Mouse (Mus musculus): ENCODE data around the gene Mprip.
A peak's percentile ranks its signal among the peaks of the same experiment; 100 is the strongest.
"Not testable (repeated sequence)": the region's sequence is repeated elsewhere in the genome, so short reads cannot be mapped to it uniquely, and the experiment has no call there.

Mprip gene

DNA sequence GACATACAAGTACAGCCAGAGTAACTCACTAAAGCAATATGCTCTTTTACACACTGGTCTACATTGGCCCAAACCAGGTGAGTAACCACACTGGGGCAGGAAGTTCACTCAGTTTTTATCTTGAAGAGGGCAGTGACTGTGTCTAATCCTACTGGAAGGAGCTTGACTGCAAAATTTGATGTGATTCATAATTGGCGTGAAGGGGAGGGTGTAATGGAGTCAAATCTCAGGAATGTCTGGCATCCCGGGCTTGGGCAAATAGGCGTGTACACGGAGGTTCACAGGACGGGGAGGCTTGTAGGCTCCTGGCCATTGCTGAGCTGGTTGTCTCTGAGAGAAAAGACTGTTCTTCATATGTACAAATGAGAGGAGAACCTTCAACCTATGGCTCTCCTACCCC lies 5.8 kb upstream of the Mprip start:
- no peak for DNase-seq (ENCODE audit: low spot score)

DNA sequence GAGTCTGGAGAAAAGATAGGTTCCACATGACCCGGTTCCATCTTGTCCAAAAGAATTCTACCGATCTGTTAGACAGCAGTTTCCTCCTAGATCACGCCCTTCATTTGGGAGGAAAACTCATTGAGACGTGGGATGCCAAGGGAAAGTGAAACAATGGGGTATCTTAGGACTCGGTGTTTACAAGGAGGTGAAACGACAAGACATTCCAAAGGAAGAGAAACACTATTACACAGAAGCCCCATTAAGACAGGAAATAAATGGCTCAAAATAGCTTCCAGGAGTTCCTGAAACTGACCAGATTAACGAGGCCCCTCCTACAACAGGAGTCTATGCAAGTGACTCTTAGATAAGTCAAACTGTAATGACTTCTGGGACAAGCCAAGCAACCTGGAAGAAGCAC lies 5.1 kb upstream of the Mprip start:
- no peak for DNase-seq (ENCODE audit: low spot score)

DNA sequence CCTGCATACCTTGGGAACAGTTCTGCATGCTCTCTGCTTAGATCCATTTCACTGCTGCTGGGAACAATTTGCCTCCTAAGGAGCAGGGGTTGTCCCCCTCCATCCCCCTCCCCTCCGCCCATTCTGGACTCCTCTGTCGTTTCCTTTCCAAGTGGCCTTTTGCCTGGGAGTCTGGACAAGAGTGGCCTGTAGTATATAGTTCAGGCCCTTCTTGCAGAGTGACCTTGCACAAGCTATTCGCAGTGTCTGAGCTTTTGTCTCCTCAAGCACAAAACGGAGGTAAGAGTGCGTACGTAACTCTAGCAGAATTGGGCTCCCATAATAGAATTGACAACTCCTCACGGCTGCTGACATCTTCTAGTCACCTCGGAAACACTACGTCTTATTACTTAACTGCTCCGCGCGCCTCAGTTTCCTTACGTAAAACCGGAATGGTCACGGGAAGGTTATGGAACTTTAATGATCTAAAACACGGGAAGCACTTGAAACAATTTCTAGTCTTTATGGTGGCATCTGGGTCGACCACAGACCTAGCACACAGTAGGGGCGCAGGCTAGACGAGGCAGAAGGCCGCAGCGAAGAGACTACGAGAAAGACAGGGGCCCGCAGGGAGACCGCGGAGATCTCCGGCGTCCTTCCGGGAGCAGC lies 620 bp downstream of the Mprip start:
- no peak for DNase-seq (ENCODE audit: low spot score)

DNA sequence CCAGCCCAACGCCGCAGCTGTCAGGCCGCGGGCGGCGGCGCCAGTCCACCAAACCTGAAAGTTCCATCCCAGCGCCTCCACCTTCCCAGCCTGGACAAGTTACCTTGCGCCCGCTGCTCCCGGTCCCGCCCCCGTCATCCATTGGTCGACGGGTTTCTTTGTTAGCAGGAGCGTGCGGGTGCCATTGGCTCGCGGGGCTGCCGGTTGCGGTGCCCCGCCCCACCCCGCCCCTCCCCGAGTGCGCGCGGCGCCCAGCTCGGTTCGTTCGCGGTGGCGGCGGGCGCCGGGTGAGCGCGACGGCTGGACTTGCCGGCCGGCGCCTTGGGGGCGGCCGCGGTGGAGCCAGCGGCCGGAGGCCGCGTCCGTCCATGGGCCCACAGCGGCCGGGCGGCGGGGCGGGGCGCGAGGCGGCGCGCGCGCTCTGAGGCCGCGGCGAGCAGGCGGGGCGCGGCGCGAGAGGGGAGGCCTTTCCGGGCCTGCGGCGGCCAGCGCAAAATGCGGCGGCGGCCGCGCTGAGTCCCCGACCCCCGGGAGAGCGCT lies 1.2 kb downstream of the Mprip start:
- peak; percentile 84 for DNase-seq (ENCODE audit: low spot score)

DNA sequence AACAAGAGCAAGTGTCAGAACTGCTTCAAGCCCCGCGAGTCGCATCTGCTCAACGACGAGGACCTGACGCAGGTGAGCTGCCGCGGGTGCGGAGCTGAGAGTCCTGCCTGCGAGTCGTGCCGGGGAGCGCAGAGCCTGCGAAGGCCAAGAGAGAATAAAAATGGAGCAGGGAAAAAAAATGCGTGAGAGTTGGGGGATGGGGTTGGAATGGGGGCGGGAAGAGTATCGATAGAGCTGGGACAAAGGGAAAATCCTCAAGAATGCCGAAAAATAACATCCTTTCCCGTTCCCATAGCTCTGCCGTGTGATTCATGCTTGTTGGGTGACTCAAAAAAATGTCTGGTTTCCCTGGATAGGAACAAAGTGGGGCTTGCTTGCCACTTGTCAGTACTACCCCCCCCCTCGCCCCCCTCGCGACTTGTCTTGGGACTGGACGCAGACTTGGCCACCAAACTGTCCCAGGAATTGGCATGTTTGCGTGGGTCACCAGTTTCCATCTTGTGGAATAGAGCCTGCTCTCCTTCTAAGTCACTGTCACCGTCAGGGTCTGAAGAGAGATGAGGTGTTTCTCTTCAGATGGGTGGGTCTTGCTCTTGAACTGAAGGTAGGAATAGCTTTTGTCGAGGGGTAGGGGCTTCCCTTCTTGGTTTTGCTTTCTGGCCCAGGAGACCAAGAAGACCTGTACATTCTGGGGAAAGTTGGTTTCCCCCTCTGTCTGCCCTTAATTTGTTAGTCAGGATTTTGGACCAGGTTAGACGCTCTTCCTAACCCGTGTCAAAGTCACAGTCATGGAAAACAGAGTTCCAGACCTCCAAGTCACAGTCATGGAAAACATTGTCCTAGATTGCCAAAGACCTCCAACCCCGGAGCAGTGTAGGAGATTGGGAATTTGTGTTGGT lies 2.0 kb downstream of the Mprip start:
- DNase-seq (ENCODE audit: low spot score): no peak

DNA sequence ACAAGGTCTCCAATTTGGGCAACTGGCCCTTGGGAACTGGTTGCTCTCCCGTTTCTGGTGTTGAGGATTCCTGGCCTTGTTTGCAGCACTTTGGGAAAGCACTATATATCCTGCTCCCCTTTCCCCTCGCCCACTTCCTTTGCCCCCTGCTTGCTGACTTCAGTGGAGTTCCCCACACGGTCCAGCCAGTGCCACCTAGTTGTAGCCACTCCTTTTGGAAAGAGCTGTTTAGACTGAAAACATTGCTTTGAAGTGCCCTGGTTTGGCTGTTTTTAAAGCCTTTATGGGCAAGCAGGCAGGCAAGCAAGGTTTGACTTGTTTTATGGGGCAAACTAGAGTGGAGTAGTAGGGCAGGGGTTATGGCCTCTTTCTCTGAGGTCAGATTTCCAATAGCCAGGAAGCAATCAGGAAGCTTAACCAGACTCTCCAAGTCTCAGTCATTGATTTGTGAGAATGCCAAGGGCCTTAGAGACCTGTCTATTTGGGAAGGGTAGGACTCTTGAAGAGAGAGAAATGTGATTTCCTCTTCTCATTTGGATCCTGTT lies 2.7 kb downstream of the Mprip start:
- DNase-seq (ENCODE audit: low spot score): no peak

DNA sequence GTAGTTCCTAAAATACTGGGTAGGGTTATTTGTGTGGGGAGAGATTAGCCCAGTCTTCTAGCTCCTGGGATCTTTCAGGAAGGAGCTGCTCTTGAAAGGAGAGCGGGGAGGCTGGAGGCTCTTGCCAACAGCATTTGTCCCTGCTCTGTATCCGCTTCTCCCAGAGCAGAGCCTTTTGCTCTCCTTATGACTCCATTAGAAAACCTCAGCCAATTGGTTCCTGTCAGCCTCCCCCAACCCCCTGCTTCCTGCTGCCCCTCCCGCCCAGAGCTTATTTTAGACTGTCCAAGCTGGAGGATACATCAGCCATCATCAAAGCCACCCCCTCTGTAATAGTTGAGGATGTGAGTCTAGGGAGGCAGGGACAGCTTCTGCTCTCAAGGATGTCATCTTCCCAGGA lies 3.7 kb downstream of the Mprip start:
- no peak for DNase-seq (ENCODE audit: low spot score)

DNA sequence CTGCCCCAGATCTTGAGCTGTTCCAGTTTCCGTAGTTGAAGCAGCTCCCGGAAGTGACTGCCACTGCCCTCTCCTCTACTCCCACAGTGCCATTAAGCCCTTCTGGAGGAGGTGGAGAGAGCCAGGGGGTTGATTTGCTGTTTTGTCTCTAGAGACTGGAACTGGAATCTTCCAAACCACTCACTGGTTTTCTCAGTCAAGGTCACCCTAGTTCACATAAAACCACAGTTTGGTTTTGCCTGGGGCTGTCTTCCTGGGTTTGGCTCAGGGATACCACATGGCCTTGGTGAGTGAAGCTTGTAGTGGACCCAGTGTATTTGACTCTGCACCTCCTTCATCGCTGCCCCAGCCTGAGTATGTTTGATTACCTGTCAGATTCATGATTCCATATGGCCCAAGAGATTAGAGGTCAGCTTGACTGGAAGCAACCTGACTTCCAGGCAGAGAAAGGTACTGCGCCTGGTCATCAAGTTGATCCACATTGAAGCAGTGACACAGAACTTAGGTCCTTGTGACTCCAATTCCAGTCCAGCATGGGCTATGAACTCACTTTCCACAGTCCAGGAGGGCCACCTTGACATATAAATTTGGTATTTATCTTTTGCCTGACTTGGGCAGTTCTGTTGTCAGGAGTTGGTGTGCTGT lies 10.1 kb downstream of the Mprip start:
- DNase-seq (ENCODE audit: low spot score): no peak

DNA sequence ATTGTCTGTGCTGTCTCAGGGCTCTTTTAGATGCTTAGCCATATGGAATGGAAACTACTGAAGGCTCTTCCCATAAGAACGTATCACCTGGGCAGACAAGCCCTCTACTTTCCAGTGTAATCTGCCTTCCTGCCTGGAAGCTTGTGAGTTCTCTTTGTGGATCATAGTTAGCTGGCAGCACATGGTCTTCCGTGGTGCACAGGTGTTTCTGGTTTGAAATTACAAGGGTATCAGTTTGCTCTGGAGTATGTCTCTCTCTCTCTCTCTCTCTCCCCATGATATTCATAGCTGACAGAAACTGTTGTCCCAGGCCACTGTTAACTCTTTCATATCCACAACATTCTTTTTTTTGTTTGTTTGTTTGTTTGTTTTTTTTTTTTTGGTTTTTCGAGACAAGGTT lies 12.9 kb downstream of the Mprip start:
- no peak for DNase-seq (ENCODE audit: low spot score)

DNA sequence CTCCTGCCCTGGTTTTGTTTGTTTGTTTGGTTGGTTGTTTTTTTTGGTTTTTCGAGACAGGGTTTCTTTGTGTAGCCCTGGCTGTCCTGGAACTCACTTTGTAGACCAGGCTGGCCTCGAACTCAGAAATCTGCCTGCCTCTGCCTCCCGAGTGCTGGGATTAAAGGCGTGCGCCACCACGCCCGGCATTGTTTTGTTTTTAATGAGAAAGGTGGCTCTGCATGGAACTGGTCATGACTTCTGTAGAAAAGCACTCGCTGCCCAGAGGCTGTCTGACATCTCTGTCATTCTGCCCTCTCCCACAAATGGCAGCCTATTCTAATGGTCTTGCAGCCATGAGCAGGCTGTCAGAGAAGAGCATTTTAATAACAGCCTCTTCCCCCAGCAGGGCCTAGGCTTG lies 13.6 kb downstream of the Mprip start:
- not testable (repeated sequence) for DNase-seq (ENCODE audit: low spot score)

DNA sequence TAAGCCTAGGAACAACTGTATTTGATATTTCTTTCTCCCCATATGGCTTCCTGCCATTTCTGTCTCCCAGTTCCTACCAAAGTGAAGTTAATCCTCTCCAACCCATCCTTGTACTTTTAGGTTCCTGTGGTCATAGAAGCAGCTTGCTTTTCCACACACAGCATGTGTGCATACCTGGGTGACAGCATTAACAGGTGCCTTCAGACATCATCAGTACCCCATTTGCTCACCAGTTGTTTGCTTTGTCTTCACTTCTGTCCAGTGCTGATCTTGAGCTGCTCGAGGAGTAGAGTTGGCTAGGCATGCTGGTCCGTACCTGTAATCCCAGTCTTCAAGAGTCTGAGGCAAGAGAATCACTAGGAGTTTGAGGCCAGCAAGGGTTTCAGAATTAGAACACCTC lies 16.7 kb downstream of the Mprip start:
- DNase-seq (ENCODE audit: low spot score): no peak

DNA sequence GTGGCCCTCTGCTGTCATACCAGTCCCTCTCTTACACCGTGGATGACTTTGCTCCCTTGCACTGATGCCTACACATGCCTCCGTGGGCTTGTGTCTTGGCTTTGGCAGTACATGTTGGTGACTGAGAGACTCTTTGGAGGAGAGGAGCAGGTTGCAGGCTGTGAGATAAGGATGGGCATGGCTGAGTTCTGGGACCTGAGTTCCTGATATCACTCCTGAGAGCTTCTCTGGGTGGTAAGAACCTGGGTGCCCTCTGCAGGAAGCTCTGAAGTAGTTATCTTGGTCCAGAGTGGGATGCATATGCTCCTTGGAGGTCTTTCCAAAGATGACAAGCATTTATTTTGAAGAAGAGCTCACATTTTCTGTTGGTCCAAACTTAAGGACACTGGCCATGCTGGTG lies 17.6 kb downstream of the Mprip start:
- DNase-seq (ENCODE audit: low spot score): no peak

DNA sequence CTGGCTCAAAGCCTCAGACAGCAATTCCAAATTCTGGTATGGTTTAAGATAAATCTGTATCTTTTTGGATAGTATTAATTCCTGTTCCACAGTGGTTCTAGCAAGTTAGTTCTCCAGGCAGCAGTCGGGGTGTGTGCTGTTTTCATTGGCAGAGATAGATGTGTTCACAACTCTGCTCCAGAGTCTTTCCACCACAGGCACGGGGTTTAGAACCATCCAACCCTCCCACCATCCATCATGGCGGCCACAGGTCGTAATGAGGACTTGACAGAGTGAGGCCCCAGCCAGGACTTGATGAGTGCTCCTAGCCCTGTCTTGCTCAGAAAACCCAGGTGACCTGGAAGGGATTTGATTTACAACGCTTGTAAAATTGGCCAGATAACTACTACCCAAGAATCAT lies 19.0 kb downstream of the Mprip start:
- no peak for DNase-seq (ENCODE audit: low spot score)

DNA sequence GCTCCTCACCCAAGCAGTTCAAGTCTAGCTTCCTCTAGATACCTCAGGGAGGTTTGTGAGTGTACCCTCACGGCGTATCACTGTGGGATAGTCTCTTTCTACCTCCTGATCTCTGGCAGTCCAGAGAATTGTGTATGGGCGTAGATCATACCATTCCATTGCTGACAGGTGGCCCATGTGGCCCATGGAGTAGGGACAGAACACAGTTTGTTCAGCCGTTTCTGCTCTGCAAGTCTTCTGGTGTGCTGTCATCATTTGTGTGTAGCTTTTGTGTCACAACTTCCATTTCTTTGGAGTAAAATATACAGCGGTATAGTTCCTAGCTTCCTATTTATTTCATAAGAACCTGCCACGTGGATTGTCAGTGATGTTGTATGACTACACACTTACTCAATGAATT lies 23.9 kb downstream of the Mprip start:
- DNase-seq (ENCODE audit: low spot score): no peak

DNA sequence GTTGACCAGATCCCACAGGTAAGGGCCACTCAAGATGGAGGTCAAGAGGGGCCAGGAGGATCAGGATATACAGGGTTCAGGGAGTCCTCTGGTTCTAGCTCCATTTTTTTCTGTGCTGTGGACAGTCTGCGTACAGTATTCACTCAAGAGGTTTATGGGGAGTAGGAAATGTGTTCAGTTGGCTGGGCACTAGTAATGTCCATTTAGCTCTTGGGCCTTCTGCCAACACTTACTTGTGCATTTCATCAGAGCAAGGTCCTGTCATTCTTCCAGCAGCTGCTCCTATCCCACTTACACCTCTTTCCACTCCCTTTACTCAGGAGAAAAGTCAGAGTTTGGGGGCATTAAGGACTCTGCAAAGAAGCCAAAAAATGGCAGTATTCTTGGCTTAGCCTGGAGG lies 33.4 kb downstream of the Mprip start:
- DNase-seq (ENCODE audit: low spot score): no peak

DNA sequence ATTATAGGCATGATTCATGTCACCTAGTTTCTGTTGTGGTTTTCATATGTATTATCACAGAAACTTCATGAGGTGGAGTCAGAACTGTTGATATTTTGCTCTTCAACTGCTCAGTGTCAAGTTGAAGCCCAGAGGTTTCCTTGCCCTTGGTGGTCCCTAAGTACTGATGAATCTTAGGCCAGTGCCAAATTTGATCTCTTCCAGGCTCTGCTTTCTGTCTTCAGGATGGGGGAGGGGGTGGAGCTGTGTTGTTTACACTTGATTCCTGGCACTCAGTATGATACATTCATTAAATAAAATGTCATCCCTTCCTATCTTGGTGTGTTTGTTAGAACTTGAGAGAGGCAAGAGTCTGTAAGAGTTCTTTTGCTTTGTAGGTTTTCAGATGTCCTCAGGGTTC lies 34.4 kb downstream of the Mprip start:
- no peak for DNase-seq (ENCODE audit: low spot score)

DNA sequence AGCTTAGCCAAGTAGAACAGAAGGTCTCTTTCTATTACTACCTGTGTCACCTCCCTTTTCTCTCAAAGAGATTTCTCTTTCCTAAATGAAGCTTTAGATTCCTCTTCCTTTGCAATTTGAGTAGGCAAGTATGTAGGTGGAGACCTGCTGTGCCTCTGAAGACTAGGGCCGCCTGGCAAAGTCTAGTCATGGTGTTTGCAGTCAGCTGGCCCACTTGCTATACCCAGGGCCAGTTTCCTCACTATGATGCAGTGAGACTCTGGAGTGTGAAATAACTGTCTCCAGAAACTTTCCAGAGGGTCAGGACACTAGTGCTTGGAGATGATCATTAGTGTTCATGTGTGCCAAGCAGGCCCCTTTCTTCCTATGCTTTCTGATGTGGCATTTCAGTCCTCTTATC lies 36.5 kb downstream of the Mprip start:
- DNase-seq (ENCODE audit: low spot score): no peak

DNA sequence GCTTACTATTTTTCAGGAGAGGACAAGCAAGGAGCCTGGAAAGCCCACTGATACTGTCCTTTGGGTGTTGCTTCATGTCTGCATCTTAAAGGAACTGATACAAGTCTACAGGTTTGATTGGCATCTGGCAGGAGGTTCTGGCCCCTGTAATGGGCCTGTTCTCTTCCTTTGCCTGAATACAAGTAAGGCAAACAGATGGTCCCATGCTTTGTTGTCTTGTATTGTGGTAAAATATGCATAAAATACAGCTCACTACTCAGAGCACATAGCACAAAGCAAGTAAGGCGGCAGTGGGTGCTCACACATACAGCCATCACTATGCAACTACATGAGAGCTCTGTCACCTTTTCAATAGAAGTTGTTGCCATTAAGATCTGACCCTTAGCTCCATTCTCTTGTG lies 39.7 kb downstream of the Mprip start:
- no peak for DNase-seq (ENCODE audit: low spot score)

DNA sequence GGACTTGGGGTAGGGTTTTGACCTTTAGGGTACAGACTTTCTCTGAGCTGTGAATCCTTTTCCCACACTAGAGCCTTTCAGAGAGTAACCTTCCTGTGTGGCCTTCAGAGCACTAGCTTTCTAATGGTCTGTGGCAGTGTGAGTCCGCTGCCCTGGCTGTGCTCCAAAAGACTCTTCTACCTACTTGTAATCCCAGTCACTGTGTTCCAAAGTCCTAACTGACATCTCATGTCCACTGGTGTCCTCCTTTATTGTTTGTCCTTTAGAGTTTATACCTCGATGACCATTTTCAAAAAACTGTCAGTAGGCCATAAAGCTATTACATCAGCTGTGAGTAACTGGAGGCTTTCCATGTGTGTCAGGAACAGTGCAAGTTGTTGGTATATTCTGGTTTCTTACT lies 44.0 kb downstream of the Mprip start:
- no peak for DNase-seq (ENCODE audit: low spot score)

DNA sequence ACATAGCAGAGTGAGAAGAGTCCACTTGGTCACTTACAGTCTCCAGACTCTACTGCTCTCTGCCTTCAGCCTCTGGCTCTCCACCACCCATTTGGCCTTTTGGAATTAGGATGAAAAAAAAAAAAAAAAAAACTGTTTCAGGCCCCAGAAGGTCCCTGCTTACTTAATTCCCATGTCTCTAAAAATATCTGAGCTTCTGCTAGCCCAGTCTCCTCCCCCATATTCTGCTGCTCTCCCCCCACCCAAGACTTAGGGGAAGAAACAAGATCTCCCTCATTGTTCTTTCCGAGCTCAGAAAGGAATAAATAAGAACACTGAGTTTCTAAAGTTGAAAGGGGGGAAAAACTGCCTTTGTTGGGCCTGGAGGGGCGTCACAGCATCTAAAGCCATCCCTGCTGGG lies 46.4 kb downstream of the Mprip start:
- DNase-seq (ENCODE audit: low spot score): no peak

DNA sequence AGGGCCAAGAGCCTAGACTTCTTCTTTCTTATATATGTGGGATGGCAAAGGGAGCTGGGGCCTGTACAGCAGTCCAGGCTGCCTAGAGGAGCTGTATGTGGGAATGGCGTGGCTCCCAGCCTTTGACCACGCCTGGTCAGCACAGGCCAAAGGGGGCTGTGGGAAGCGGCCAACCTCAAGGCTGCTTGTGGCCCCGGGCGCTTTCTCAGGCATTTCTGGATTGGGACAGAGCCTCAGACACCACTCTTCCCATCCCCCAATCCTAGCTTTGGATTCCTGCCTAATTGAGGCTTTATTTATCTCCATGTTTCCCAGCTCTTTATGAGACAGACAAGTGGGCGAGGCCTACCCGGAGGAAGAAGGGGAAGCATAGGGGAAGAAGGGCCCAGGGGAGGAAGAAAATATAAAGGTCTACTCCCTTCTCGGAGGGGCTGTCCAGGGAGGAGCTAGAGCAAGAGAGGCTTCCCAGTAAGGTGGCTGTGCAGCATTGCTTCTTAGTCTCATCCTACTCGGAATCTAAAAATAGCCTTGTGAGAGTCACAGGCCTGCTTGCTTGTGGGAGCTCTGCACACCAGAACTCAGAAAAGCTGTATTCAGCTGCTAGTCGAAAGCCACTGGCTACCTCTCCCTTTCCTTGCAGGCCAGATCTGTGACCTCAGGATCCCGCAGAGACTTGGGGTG lies 47.0 kb downstream of the Mprip start:
- DNase-seq (ENCODE audit: low spot score): no peak

DNA sequence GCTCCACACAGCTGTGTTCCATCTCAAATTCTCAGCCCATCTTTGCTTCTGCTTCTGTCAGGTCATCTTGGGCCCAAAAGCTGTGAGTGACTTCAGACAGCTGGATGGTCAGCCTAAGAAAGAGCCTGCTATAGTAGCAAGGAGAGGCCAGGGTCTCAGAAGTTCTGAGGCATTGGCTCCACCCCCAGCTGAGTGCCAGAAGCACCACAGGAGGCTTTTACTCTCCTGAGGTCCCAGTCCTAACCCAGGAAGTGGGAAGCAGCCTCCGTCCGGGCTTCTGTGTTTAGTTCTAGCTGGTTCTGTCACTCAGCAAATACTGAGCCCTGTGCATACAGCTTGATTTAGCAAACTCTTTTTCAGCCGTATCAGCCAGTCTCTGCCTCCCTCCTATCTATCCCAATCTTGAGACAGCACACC lies 54.3 kb downstream of the Mprip start:
- no peak for DNase-seq (ENCODE audit: low spot score)
